Mouse (Mus musculus) thymus, postnatal 10 days (tissue): Measurements from ENCODE around the gene Grm4.

Experiments
- DNase-seq, 2 experiments: peaks; one replicate each; pipeline ENCODE4 v3.0.0; 2021; ENCODE audit warnings: low spot score in 2 of 2

Grm4 gene

GRCm38 (mm10) chr17:27511865-27512618 lies 9.2 kb downstream of the Grm4 start:
- DNase-seq: no peak

GRCm38 (mm10) chr17:27511125-27511735 lies 10.0 kb downstream of the Grm4 start:
- no peak for DNase-seq

- DNase-seq: no peak
Measured at GRCm38 (mm10) chr17:27510258-27511124, 10.7 kb downstream of the Grm4 start.

GRCm38 (mm10) chr17:27509056-27509455 lies 12.1 kb downstream of the Grm4 start:
- DNase-seq: no peak

- no peak for DNase-seq
Measured at GRCm38 (mm10) chr17:27508513-27508912, 12.7 kb downstream of the Grm4 start.

GRCm38 (mm10) chr17:27508002-27508401 lies 13.2 kb downstream of the Grm4 start:
- no peak for DNase-seq

GRCm38 (mm10) chr17:27507591-27507945 lies 13.6 kb downstream of the Grm4 start:
- no peak for DNase-seq

GRCm38 (mm10) chr17:27506871-27507590 lies 14.2 kb downstream of the Grm4 start:
- DNase-seq: no peak

- DNase-seq: no peak
Measured at GRCm38 (mm10) chr17:27506362-27506761, 14.8 kb downstream of the Grm4 start.

- DNase-seq: no peak
Measured at GRCm38 (mm10) chr17:27505221-27505881, 15.9 kb downstream of the Grm4 start.

- no peak for DNase-seq
Measured at GRCm38 (mm10) chr17:27503869-27504268, 17.3 kb downstream of the Grm4 start.

- no peak for DNase-seq
Measured at GRCm38 (mm10) chr17:27502736-27503445, 18.3 kb downstream of the Grm4 start.

- no peak for DNase-seq
Measured at GRCm38 (mm10) chr17:27502288-27502687, 18.9 kb downstream of the Grm4 start.

- DNase-seq: no peak
Measured at GRCm38 (mm10) chr17:27501331-27502251, 19.6 kb downstream of the Grm4 start.

GRCm38 (mm10) chr17:27500811-27501210 lies 20.4 kb downstream of the Grm4 start:
- no peak for DNase-seq

- no peak for DNase-seq
Measured at GRCm38 (mm10) chr17:27499080-27499479, 22.1 kb downstream of the Grm4 start.

- DNase-seq: no peak
Measured at GRCm38 (mm10) chr17:27497798-27498197, 23.4 kb downstream of the Grm4 start.

GRCm38 (mm10) chr17:27495008-27495540 lies 26.1 kb downstream of the Grm4 start:
- no peak for DNase-seq

- DNase-seq: no peak
Measured at GRCm38 (mm10) chr17:27493969-27494368, 27.2 kb downstream of the Grm4 start.
